Mouse (Mus musculus): ENCODE results near the gene Gm14214. TPM values are rescaled to one million over a fixed set of nuclear protein-coding genes. Genes with fewer than 3 reads are reported as not detected.

Gene Gm14214
- total and polyA plus RNA-seq, 2 experiments from 2014 or later = not detected

DNA sequence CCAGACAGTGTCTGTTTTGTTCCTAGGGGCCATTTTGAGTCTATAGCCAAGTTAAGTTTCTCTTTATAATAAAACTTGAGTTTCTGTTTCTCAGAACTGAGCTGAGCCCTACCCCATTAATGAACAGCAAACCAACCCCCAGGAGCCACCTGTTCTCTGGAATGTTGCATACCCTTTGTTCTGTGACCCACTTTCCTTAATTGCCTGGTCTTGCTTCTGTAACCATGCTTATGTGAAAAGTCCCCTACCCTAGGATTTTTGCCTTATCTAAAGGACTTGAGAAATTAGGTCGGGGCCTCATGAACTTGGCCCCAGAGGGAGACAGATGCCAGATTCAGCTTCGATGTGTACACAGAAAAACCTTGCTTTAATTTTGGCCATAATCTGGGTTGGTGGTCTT is 37.9 kb downstream of the Gm14214 start:
- no peaks in the 10 kb centered on the region for H3K36me3 ChIP-seq (ENCODE audit: insufficient read depth)
- 46% methylated on average over 2 of the region's 2 CpGs for WGBS
- H3K4me2 ChIP-seq (ENCODE audit: low read depth) = no peak overlapping the region
- DNase-seq (no peak), ATAC-seq (no peak)
- no peak overlapping the region for H3K4me3 ChIP-seq (ENCODE audit: low read depth, low read length)
- no peaks in the 10 kb centered on the region for H3K9me3 ChIP-seq (ENCODE audit: low read length)
- H3K9ac ChIP-seq = no peak overlapping the region
- H3K27ac ChIP-seq (ENCODE audit: low read depth, low read length) = no peak overlapping the region
- H3K4me1 ChIP-seq (ENCODE audit: insufficient read depth) = no peaks in the 10 kb centered on the region
- TF ChIP-seq CTCF (IDR thresholded peaks at IDR 0.05; ENCODE audit: low read depth) = no peak
- no peaks in the 10 kb centered on the region for H3K27me3 ChIP-seq (ENCODE audit: insufficient read depth, low read length)

DNA sequence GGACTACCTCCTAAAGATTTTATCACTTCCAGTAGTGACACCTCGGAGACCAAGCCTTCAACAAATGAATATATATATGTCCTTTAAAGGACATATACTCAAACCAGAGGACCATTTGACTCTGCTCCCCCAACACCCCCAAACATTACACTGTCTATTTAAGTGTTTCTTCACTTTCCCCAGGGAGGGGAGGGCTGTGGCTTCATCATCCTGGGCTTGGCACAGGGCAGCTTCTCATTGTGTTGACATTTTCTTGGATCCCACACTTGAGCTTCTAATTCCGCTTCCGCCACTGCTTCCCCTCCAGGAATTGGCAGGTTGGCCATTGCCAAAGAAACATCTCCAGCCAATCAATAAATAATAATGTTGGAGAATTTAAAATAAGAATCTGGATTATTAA is 39.0 kb downstream of the Gm14214 start:
- Histone ChIP-seq H3K4me2 (ENCODE audit: low read depth) (no peak overlapping the region), H3K9me3 (ENCODE audit: low read length) (no peaks in the 10 kb centered on the region), H3K27me3 (ENCODE audit: insufficient read depth, low read length) (no peaks in the 10 kb centered on the region), H3K9ac (no peak overlapping the region), H3K27ac (ENCODE audit: low read depth, low read length) (no peak overlapping the region), H3K4me1 (ENCODE audit: insufficient read depth) (no peaks in the 10 kb centered on the region), H3K36me3 (ENCODE audit: insufficient read depth) (no peaks in the 10 kb centered on the region), H3K4me3 (ENCODE audit: low read depth, low read length) (no peak overlapping the region)
- DNase-seq (no peak), ATAC-seq (no peak)
- TF ChIP-seq CTCF (IDR thresholded peaks at IDR 0.05; ENCODE audit: low read depth) = no peak
- 52% methylated on average over 3 of the region's 3 CpGs for WGBS

DNA sequence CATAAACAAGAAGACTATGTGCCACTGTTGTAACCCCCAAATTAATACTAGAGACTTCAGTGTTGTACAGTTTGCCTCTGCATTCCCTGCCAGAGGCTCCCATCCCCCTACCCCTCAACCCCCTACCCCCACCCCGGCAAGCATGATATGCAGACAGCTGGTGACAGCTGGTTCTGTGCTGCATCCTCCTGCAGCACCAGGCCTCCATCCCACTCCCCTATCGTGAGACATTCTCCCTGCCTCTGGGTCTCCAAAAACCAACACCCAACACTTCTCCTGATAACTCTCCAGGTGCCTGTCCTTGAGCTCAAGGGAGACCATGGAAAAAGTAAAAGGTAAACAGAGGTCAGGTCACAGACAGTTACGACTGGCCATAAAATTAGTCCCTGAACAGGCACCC is 40.1 kb downstream of the Gm14214 start:
- H3K27me3 ChIP-seq (ENCODE audit: insufficient read depth, low read length) = no peaks in the 10 kb centered on the region
- no peak overlapping the region for H3K4me2 ChIP-seq (ENCODE audit: low read depth)
- ATAC-seq = no peak
- no peaks in the 10 kb centered on the region for H3K36me3 ChIP-seq (ENCODE audit: insufficient read depth)
- no peak overlapping the region for H3K27ac ChIP-seq (ENCODE audit: low read depth, low read length)
- no peaks in the 10 kb centered on the region for H3K9me3 ChIP-seq (ENCODE audit: low read length)
- H3K4me1 ChIP-seq (ENCODE audit: insufficient read depth) = no peaks in the 10 kb centered on the region
- H3K4me3 ChIP-seq (ENCODE audit: low read depth, low read length) = no peak overlapping the region
- no peak for DNase-seq
- 67% methylated on average over 3 of the region's 3 CpGs for WGBS
- TF ChIP-seq CTCF (IDR thresholded peaks at IDR 0.05; ENCODE audit: low read depth) = no peak
- H3K9ac ChIP-seq = no peak overlapping the region

DNA sequence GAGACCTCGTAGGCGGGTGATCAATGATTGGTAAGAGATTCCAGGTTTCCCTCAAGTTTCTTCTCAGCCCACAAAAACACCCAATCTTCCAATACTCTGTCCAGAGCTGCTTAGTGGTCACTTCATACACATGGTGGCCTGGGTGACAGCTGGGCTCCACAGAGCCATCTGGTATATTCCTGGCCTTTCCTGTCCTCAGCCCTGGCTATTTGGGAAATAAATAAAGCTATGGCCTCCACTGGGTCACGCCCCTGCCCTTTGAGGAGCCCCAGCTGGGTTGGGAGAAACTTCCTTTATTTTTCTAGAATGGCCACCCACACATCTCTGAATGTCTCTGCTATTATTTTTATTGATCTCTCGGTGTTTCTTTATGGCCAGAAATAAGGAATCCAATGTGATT is 46.4 kb downstream of the Gm14214 start:
- WGBS = 84% methylated on average over 4 of the region's 4 CpGs
- Histone ChIP-seq H3K36me3 (ENCODE audit: insufficient read depth) (no peaks in the 10 kb centered on the region), H3K27ac (ENCODE audit: low read depth, low read length) (no peak overlapping the region), H3K9me3 (ENCODE audit: low read length) (no peaks in the 10 kb centered on the region), H3K4me1 (ENCODE audit: insufficient read depth) (no peaks in the 10 kb centered on the region), H3K4me3 (ENCODE audit: low read depth, low read length) (no peak overlapping the region), H3K4me2 (ENCODE audit: low read depth) (no peak overlapping the region), H3K9ac (no peak overlapping the region), H3K27me3 (ENCODE audit: insufficient read depth, low read length) (no peaks in the 10 kb centered on the region)
- no peak for TF ChIP-seq CTCF (IDR thresholded peaks at IDR 0.05; ENCODE audit: low read depth)
- DNase-seq (no peak), ATAC-seq (no peak)

DNA sequence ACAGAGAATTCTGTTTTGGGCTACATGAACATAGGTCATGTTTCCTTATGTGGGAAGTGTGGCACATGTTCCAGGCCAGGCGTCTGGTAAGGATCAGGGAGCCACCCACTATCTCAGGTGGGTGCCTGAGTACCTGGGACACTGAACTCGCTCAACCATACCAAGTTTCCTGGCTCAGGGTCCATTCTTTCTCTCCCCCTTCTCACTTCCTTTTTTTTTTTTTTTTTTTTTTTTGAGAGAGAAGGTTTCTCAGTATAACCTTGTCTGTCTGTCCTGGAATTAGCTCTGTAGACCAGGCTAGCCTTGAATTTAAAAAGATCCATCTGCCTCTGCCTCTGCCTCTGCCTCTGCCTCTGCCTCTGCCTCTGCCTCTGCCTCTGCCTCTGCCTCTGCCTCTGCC is 49.5 kb downstream of the Gm14214 start:
- Histone ChIP-seq H3K36me3 (ENCODE audit: insufficient read depth) (no peaks in the 10 kb centered on the region), H3K27me3 (ENCODE audit: insufficient read depth, low read length) (no peaks in the 10 kb centered on the region), H3K9me3 (ENCODE audit: low read length) (no peaks in the 10 kb centered on the region), H3K27ac (ENCODE audit: low read depth, low read length) (no peak overlapping the region), H3K9ac (no peak overlapping the region), H3K4me3 (ENCODE audit: low read depth, low read length) (no peak overlapping the region), H3K4me2 (ENCODE audit: low read depth) (no peak overlapping the region), H3K4me1 (ENCODE audit: insufficient read depth) (no peaks in the 10 kb centered on the region)
- no peak for DNase-seq
- no peak for ATAC-seq
- 97% methylated on average over 2 of the region's 2 CpGs for WGBS
- no peak for TF ChIP-seq CTCF (IDR thresholded peaks at IDR 0.05; ENCODE audit: low read depth)

Other genes starting within 250 kb of the Gm14214 start
- gene 1700003F12Rik, start 222.9 kb downstream of the Gm14214 start, total RNA-seq (2014; rRNA removed) = 1.7 and 6.4 TPM in 2 replicates
- 2.8 and 3.2 TPM in 2 replicates for gene 1700003F12Rik, start 222.9 kb downstream of the Gm14214 start, polyA plus RNA-seq (2015; fragmentation: Nextera tagmentation; extraction: Ambion mirVana)
- 0.15 and 0.48 TPM in 2 replicates for gene Actl10, start 218.3 kb downstream of the Gm14214 start, total RNA-seq (2014; rRNA removed)
- 0.13 TPM in 1 of 2 replicates, not detected in the other for gene Actl10, start 218.3 kb downstream of the Gm14214 start, polyA plus RNA-seq (2015; fragmentation: Nextera tagmentation; extraction: Ambion mirVana)
- gene Necab3, start 211.1 kb downstream of the Gm14214 start, total RNA-seq (2014; rRNA removed) = 14.5 and 16.3 TPM in 2 replicates
- 14.7 and 17.2 TPM in 2 replicates for gene Necab3, start 211.1 kb downstream of the Gm14214 start, polyA plus RNA-seq (2015; fragmentation: Nextera tagmentation; extraction: Ambion mirVana)
- gene E2f1, start 200.1 kb downstream of the Gm14214 start, total RNA-seq (2014; rRNA removed) = 2.8 and 3.0 TPM in 2 replicates
- 4.7 and 4.9 TPM in 2 replicates for gene E2f1, start 200.1 kb downstream of the Gm14214 start, polyA plus RNA-seq (2015; fragmentation: Nextera tagmentation; extraction: Ambion mirVana)
- gene Pxmp4, start 166.3 kb downstream of the Gm14214 start, total RNA-seq (2014; rRNA removed) = 13.2 and 15.0 TPM in 2 replicates
- gene Pxmp4, start 166.3 kb downstream of the Gm14214 start, polyA plus RNA-seq (2015; fragmentation: Nextera tagmentation; extraction: Ambion mirVana) = 16.6 and 17.9 TPM in 2 replicates
- gene Zfp341, start 156.7 kb downstream of the Gm14214 start, total RNA-seq (2014; rRNA removed) = 8.8 and 10.2 TPM in 2 replicates
- gene Zfp341, start 156.7 kb downstream of the Gm14214 start, polyA plus RNA-seq (2015; fragmentation: Nextera tagmentation; extraction: Ambion mirVana) = 1.3 and 1.4 TPM in 2 replicates
- gene 4930519P11Rik, start 156.6 kb downstream of the Gm14214 start, total RNA-seq (2014; rRNA removed) = 1.1 TPM in 1 of 2 replicates, not detected in the other
- gene 4930519P11Rik, start 156.6 kb downstream of the Gm14214 start, polyA plus RNA-seq (2015; fragmentation: Nextera tagmentation; extraction: Ambion mirVana) = 0.64 TPM in 1 of 2 replicates, not detected in the other
- gene Chmp4b, start 118.3 kb downstream of the Gm14214 start, total RNA-seq (2014; rRNA removed) = 176 and 191 TPM in 2 replicates
- 28.9 and 29.4 TPM in 2 replicates for gene Chmp4b, start 118.3 kb downstream of the Gm14214 start, polyA plus RNA-seq (2015; fragmentation: Nextera tagmentation; extraction: Ambion mirVana)
- gene Raly, start 21.1 kb upstream of the Gm14214 start, total RNA-seq (2014; rRNA removed) = 174 and 222 TPM in 2 replicates
- gene Raly, start 21.1 kb upstream of the Gm14214 start, polyA plus RNA-seq (2015; fragmentation: Nextera tagmentation; extraction: Ambion mirVana) = 22.2 and 23.6 TPM in 2 replicates
- gene a, start 21.4 kb upstream of the Gm14214 start, total RNA-seq (2014; rRNA removed) = 0.90 and 2.5 TPM in 2 replicates
- 2.9 and 3.5 TPM in 2 replicates for gene a, start 21.4 kb upstream of the Gm14214 start, polyA plus RNA-seq (2015; fragmentation: Nextera tagmentation; extraction: Ambion mirVana)
- gene Eif2s2, start 122.9 kb upstream of the Gm14214 start, total RNA-seq (2014; rRNA removed) = 76.4 and 81.3 TPM in 2 replicates
- 103 and 127 TPM in 2 replicates for gene Eif2s2, start 122.9 kb upstream of the Gm14214 start, polyA plus RNA-seq (2015; fragmentation: Nextera tagmentation; extraction: Ambion mirVana)
- gene Gm14226, start 248.2 kb upstream of the Gm14214 start, total RNA-seq (2014; rRNA removed) = 0.08 TPM in 1 of 2 replicates, not detected in the other
- gene Gm14226, start 248.2 kb upstream of the Gm14214 start, polyA plus RNA-seq (2015; fragmentation: Nextera tagmentation; extraction: Ambion mirVana) = 0.05 TPM in 1 of 2 replicates, not detected in the other